Mouse (Mus musculus) frontal cortex, postnatal 14 days (tissue): ENCODE results near the gene A030003K21Rik.

Source experiments
- DNase-seq, 2 experiments: peaks; one replicate each; pipeline ENCODE4 v3.0.0; 2022; ENCODE audit warnings: low spot score in 2 of 2

A030003K21Rik gene

GRCm38 (mm10) chr1:82913025-82913424 lies 30.2 kb downstream of the A030003K21Rik start, which contains the start of gene A030005L19Rik:
Gene A030005L19Rik (plus strand): TSS chr1:82913325.
- DNase-seq: no peak

DNA sequence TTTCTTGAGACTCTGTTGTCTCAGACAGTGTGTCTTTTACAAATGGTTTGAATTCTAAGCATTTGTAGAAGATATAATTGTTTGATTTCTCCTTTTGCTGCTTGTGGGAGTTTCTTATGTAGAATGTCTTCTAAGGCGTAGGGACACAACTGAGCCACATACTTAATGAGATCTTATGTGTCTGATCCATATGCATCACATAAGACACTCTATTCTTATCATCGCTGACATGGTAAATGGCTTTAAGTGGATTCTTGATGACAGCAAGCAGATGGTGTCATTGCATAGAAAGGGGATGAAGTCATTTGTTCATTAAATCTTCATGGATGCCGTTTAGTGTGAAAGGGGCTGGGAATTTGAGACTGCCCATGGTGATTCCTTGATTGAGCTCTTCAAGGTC lies 37.3 kb downstream of the A030003K21Rik start:
- DNase-seq: no peak

DNA sequence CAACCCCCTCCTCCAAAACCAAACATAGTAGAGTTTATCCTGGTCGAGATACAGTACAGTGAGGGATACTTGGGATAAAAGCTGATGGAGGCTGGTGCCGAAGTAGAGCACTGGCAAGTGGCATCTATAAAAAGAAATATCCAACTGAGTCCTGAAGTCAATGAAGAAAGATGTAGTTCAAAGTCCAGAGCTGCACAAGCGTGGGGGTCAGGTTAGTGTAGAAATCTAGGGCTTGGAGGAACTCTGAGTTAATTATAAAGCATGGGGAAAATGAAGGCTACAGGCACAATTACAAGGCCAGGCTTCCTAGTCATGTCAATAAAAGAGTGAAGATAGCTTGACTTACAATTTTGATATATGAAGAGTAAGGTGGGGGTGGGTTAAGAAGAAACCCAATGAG lies 42.0 kb downstream of the A030003K21Rik start:
- DNase-seq: no peak

- DNase-seq: no peak
Observed at GRCm38 (mm10) chr1:82900567-82900966, 42.6 kb downstream of the A030003K21Rik start.

- DNase-seq: no peak
Observed at GRCm38 (mm10) chr1:82893269-82893668, 49.9 kb downstream of the A030003K21Rik start.
